Mouse (Mus musculus) kidney, postnatal 36 days (tissue): Measurements from ENCODE around the gene Gm2056.
A peak's percentile ranks its signal among the peaks of the same experiment; 100 is the strongest.
"Not testable (repeated sequence)": the region's sequence is repeated elsewhere in the genome, so short reads cannot be mapped to it uniquely, and the experiment has no call there.

Source experiments
- DNase-seq, 2 experiments: peaks; one replicate each; pipeline ENCODE4 v3.0.0; 2021 to 2022; ENCODE audit warnings: mixed read lengths in 2 of 2

Gene Gm2056

GRCm38 (mm10) chr12:88026704-88027103, at the start of gene Gm2056:
Gene Gm2056, plus strand, starts transcription at chr12:88027004.
- DNase-seq, result not testable (repeated sequence)

- peak; percentile 2 to 3 for DNase-seq
Observed at GRCm38 (mm10) chr12:87984000-87984399, 42.8 kb upstream of the Gm2056 start.

DNA sequence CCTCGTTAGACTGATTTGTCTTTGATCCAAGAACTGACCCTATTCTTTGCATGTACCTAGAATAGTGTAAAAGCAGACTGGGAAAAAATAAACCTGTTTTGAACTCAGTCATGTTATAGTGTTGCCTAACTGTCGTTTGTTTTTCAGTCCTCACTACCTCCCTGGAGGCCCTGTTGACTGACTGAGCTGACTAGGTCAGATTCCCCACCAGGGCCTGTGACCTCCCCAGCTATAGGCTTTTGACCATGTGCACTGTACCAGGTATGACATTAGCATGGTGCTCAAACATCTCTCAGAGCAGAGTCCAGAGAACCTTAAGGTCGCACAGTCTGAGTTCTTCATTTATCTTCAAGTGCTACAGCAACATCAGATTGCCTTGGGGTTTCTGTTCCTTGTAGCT, 22.7 kb upstream of the Gm2056 start:
- DNase-seq, result not testable (repeated sequence)

DNA sequence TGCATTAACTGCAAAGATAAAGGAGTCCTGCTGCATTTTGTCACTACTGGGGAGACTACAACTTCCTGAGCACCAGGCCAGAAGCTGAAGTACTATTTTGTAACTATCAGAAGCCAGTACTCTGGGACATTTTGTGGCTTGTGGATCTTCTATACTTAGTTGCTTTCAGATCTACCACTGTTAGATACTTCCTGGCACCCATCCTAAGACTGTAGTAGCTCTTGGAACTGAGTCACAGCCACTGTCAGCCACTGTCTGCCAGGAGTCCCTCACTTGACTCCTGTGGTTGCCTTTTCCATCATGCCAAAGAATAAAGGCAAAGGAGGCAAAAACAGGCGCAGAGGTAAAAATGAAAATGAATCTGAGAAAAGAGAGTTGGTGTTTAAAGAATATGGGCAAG, 15.3 kb upstream of the Gm2056 start, which contains the start of gene Gm2075:
Gene Gm2075, plus strand, starts transcription at position 301 of the 400 bp plus-strand sequence.
- DNase-seq, result not testable (repeated sequence)

- not testable (repeated sequence) for DNase-seq
Observed at GRCm38 (mm10) chr12:88018671-88019070, 8.1 kb upstream of the Gm2056 start, which contains the start of gene Gm6803. Gene Gm6803, minus strand, starts transcription at chr12:88018771.

DNA sequence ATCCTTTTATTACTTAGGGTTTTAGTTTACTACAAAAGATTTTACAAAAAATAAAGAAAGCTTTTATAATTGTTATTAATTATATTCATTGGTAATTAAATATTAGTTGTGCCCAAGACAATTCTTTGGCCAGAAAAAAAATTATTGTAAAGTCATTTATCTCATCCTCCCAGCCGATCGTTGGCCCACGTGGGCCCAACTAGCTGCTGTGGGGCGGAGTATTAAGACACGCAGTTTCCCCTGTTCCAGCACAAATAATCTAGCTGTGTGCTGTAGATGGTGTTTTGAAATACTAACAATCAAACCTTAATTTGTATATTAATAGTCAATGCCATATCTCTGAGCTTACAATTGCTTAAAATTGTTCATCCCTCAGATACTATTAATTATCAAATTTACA, 5.4 kb downstream of the Gm2056 start:
- DNase-seq, result not testable (repeated sequence)

GRCm38 (mm10) chr12:88039062-88039461, 12.3 kb downstream of the Gm2056 start:
- not testable (repeated sequence) for DNase-seq

- not testable (repeated sequence) for DNase-seq
Observed at GRCm38 (mm10) chr12:88039703-88040102, 12.9 kb downstream of the Gm2056 start.

GRCm38 (mm10) chr12:88045226-88045625, 18.4 kb downstream of the Gm2056 start:
- not testable (repeated sequence) for DNase-seq
